Mouse (Mus musculus) left cerebral cortex, postnatal 14 days (tissue): ENCODE measurements around the gene Rap1gap. TPM values are rescaled to one million over a fixed set of nuclear protein-coding genes. Genes with fewer than 3 reads are reported as not detected.
A peak's percentile ranks its signal among the peaks of the same experiment; 100 is the strongest.

Experiments used
- DNase-seq, 2 experiments: peaks; one replicate each; pipeline ENCODE4 v3.0.0; 2021 to 2022; ENCODE audit warnings: low spot score in 2 of 2, mixed read lengths in 1 of 2
- intact Hi-C: fragments of 180-260 bp; cut with DNase I; formaldehyde crosslinking; loops from one replicate; pipeline ENCODE4 v1.15.1; 2025
- total RNA-seq, 2 experiments: library from RNA; stranded (reverse); gene quantifications; 2 replicates each; pipeline ENCODE4 v1.2.3; 2021

Rap1gap gene
- total RNA-seq, 2 experiments from 2014 or later, result 268 to 296 TPM

DNA sequence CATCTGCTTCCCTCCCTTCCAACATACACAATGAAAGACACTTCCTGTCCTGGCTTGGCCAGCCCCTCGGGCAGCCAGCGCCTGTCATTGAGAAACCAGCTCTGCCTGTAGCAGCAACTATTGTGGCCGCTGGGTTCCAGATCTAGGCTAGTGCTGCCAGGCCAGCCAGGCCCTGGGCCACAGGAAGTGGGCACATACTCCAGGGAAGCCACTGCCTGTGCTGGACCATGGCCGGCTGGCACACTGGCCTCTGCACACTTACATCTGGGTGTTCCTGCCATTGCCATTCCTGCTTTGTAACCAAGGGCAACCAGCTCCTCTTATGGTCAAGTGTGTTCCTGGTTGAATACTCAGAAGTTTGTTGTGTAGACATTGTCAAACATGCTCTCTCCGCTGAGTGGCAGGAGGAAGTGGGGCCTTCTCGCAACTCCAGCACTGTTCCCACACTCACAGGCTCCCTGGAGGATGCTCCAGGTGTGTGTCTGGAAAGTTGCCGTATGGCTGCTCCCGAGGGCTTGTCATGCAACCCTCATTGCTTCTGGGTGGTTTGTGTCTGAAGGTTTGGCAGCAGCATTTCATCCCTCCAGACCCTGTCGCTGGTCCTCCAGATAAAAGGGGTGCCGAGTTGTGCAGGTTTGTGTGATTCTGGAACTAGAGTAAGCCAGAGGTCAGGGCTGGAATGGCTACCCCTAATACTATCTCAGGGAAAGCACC lies 4.0 kb upstream of the Rap1gap start:
- no peak for DNase-seq
- intact Hi-C loops, result no loop called here

DNA sequence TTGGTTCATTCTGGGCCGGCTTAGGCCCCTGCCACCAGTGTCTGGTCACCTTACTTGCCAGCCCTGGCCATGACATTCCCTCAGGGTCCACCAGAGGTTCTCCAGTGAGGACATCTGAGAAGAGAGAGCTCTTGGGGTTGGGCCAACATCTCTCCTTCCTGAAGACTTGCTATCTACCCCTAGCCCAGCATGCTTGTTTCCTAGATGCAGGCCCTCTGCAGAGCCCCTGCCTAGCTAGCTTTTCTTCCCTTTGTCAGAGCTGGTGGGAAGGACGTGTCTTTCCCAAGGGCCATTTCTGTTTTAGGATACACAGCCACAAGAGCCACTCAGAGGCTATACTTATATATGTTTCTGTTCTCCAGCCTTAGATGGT lies 3.5 kb upstream of the Rap1gap start:
- no peak for DNase-seq
- intact Hi-C loops, result no loop called here

DNA sequence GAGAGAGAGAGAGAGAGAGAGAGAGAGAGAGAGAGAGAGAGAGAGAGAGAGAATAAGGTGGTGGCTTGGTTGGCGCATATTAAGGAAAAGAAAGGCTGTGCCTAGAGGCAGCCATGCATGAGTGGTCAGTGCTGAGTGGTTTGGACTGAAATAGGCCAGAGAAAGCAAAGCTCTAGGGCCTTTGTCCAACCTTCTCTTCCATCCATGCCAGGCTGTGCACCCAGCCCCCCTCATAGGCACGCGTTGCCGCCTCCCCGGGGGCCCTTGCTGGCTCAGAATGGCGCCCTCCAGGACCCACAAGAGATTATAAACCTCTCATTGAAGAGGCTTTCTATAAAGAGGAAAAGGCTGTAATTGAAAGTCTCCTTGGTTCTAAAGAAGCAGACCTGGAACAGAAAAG lies 3.0 kb upstream of the Rap1gap start:
- DNase-seq, result no peak
- intact Hi-C loops, result no loop called here

DNA sequence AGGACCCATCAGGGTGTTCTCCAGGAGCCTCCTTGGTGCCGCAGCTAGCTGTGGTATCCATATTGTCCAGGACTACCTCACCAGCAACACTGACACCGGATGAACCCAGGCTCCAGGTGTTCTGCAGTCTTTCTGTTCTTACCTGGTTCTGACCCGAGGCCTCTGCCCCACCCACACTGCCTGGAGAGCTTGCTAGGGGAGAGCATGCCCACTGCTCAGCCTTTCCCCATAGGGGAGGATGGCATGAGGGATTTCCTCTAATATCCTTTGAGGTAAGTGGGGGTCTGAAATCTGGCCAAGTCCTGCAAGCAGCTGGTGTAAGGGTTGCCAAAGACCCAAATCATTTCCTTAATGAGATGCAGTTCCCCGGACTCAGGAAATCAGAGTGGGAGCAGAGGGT lies 1.0 kb upstream of the Rap1gap start:
- no peak for DNase-seq
- intact Hi-C loops, result no loop called here

DNA sequence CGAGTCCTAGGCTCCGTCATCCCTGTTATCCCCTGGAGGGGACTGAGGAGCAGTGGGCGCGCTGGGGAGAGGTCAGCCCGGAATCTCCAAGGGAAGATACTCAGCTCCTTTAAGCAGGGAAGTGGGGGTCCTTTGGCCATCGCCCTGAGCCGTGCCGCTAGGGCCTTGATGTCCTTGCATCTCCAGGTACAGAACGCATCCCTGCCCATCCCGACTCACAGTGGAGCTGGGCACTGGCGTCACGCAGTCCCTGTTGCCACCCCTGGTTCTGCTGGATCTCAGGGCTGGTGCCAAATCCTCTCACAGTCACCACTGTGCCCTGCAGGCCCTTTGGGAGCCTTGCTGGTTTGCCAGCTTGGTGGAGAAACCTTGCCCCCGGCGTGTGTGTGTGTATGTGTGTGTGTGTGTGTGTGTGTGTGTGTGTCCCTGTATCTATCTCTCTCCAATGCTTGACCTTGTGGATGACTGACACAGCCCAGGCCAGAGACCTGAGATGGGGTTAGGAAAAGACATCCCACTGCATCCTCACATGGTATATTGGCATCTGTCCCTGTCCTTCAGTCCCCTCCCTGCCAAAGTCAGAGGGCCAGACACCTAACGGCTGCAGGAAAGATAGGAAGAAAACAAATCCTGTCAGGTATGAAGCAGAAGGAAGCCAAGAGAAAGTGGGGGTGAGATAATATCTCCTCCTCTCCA lies 602 bp downstream of the Rap1gap start:
- no peak for DNase-seq
- intact Hi-C loops, result no loop called here

DNA sequence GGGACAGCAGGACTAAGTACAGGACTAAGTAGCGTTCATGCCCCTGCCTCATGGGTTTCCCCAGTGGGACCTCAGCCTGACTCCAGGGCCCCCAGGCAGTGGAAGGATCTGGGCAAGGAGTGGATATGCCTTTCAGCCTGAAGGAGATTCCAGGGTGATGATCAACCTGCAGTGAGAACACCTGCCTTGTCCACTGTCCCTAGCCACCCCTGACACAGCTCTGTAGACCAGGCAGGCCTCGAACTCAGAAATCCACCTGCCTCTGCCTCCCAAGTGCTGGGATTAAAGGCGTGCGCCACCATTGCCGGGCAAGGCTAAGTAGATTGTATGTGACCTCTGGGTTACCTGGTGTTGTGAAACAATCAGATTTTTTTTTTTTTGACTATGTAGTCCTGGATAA lies 1.3 kb downstream of the Rap1gap start:
- intact Hi-C loops, result no loop called here
- no peak for DNase-seq

DNA sequence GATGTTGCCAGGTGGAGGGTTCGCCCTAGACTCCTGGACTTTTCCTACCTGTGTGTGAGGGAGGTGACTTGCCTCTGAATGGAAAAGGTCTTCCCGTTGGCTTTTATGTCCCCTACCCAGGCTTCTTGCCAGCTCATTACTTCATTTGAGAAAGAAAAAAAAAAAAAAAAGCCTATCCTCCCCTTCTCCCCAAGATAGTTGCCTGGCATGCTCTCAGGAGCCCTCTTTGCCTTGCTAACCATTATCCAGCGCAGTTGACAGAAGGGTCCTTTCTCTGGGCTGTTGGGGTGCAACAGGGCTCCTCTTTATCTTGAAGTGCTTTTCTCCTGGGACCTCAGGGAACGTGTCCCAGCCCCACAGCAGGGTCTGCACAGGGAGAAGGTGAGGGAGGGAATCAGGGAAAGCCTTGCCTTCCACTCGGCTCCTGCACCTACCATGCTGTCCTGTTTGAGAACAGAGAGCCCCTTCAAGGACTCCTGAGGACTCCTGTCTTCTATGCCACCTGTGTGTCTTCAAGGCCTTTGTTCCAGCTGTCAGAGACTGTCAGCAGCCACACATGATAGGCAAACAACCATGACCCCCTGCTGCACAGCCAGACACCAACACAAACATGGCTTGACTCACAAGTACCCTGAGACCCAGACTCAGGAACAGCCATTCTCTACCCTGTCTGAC lies 1.9 kb downstream of the Rap1gap start:
- intact Hi-C loops, result no loop called here
- no peak for DNase-seq

DNA sequence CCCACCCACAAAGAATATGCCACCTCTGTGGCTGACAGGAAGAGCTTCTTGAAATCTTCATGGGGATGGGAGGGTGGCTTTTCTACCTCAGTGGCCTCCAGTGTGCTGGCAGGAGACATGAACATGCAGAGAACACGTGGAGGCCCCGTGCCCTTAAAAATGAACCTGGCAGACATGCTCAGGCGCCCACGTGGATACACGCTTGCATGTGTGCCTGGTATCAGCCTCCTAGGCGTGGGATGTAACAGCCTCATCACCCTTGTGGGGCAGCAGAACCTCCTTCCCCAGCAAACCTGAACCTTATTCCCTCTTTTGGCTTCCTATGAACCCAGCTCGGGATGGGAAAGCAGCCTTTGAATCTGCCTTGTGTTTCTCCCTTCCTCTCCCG lies 2.4 kb downstream of the Rap1gap start:
- peak; percentile 51 to 85 for DNase-seq
- intact Hi-C loops, result no loop called here

DNA sequence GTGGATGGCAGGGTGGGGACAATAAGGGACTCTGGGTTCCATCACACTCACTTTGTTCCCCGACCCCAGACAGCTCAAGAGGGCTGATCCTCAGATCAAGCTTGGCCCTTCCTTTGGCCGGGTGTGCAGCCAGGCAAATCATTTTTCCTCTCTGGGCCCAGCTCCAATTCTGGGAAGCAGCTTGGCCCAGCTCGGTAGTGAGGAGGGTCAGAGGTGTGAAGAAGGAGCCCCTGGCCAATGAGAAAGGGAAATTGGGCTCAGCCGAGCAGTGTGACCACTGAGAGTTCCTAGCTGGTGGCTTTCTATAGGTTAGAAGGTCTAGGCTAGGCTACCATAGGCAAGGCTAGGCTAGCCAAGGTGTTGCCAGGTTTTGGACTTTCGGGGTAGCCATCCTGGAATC lies 3.2 kb downstream of the Rap1gap start:
- intact Hi-C loops, result no loop called here
- no peak for DNase-seq

DNA sequence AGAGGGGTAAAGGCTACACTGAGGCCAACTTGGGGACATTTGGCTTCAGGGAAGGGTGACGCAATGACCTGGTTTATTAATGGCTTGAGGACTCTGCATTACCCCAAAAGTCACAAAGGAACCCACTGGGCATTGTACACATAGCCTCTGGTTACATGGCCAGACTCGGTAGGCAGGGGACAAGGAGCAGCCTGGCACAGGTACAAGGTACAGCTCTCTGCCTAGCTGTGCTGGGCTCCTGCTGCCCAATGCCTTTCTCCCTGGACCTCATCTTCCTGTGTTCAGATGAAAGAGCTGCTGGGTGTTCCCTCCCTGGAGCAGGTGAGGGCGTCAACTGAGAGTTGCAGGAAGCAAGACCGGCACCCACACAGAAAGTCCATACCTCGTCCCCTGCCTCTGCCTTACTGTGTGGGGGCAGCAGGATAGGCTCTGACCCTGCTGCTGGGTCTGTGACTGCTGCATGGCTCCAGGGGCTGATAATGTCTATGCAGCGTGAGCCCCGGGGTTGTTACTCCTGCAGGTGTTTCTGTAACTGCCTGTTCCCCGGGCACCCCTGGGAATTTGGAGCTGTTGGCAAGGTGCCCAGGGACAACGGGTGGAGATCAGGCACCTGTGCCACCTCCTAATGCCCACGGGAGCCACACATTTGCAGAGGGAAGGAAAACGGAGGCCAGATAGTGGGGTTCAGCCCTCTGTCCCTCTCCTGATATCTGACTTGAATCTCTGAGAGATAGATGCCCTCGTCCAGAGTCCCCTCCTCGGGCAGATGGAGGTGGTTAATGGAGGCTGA lies 7.4 kb downstream of the Rap1gap start:
- intact Hi-C loops, result no loop called here
- DNase-seq, result no peak

DNA sequence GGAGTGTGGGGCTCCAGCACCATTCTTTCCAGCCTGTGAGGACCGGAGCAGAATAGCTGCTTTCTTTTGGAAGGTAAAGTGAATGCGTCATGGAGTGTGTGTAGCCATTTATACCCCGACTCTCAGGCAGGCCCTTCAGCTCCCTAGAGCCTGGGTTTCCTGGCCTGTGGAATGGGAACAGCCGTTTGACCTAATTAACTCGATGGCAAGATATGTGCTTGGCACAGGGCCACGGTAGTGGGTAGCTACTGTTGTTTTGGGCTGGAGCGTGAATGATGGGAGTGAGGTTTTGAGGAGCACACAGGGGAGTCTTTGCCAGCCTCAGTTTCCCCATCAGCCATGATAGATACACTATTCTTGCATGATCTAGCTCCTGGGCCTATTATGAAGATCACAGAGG lies 11.0 kb downstream of the Rap1gap start:
- intact Hi-C loops, result loop anchor here (5.0 kb wide), 1 partner anchor 162 kb away; no protein-coding TSS in a partner anchor
- DNase-seq, result peak in 1 of 2 experiments; percentile 44

DNA sequence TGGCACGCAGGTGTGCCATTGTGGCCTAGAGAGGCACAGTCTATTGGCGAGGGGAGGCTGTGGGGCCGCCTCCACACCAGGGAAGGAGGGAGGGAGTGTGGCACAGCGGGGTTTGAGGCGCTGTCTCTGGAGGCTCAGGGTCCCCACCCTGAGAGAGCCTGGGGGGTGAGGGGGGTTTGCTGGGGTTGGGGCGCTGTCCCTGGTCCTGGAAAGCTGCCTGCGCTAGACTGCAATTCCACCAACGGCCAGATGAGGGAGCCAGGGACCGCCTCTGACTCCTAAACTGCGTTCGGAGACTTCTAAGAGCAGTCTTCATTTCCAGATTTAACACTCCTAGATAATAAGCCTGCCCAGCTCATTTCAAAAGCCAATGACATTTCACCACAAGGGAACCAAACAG lies 11.5 kb downstream of the Rap1gap start:
- peak; percentile 88 to 90 for DNase-seq
- intact Hi-C loops, result loop anchor here (2.0 to 5.0 kb wide), 2 partner anchors 47 to 161 kb away; no protein-coding TSS in a partner anchor

DNA sequence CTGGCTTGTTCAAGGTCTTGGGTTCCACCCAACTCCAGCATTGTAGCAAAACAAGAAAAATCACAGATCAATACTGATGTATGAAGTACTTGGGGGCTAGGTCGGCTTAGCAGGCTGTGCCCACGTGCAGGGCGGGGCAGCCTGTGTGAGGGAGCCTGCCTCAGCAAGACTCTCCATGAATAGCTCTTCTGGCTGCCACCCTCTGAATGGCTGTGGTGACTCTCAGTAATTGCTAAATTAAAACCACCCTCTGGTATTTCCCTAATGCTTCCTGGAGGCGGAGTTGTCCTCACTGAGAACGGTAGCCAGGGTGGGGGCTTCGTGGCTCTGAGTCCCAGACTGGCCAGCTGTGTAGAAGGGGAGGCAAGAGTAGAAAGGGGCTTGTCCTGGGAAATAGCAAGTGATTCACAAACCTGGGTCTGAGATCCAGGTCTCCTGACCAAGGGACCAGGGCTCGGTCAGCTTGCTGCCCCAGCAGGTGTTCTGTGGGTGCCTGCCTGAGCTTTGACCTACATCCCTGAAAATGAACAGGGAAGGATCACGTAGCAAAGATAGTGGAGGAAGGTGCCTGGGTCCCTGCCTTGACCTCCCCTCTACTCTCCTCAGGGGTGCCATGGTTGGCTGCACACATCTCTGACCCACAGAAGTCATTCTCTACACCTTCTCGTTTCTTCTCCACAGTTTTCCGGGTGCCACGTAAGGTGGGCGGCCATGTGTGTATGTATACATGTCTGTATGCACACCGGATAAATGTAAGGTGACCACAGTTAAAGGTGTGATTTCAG lies 12.4 kb downstream of the Rap1gap start:
- intact Hi-C loops, result loop anchor here (2.0 to 5.0 kb wide), 2 partner anchors 46 to 160 kb away; no protein-coding TSS in a partner anchor
- peak; percentile 54 to 69 for DNase-seq

DNA sequence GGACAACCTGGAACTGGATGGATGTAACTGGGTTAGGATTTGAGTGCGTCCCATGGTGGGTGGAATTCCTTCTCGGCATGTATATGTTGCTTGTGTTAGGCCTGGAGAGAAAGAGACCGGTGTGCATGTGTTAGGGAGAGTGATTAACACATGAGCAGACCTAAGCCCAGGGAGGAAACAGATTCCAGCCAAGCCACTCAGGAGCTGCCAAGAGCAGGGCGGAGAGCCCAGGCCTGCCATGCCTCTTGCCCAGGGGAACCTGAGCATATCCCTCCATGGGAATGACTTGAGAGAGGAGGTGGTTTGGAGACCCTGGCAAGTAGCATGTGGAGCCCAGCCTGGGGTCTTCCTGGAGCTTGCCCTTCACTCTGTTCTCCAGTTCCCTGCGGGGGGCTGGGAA lies 13.4 kb downstream of the Rap1gap start:
- no peak for DNase-seq
- intact Hi-C loops, result loop anchor here (2.0 to 5.0 kb wide), 2 partner anchors 45 to 159 kb away; no protein-coding TSS in a partner anchor

DNA sequence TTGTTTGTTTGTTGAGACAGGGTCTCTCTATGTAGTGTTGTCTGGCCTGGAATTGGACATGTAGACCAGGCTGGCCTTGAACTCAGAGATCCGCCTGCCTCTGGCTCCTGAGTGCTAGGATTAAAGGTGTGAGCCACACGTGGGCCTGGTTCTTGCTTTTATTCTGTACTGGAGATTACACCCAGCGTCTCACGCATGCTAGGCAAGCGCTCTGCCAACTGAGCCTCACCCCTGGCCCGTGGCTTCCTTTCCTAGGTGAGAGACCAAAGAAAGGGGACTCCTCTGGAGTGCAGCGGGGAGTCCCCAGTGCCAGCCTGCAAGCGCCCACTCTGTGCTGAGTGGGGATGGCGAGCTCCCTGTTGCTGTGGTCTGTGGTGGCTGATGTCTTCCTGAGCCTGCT lies 14.0 kb downstream of the Rap1gap start:
- DNase-seq, result no peak
- intact Hi-C loops, result loop anchor here (5.0 kb wide), 1 partner anchor 159 kb away; no protein-coding TSS in a partner anchor

DNA sequence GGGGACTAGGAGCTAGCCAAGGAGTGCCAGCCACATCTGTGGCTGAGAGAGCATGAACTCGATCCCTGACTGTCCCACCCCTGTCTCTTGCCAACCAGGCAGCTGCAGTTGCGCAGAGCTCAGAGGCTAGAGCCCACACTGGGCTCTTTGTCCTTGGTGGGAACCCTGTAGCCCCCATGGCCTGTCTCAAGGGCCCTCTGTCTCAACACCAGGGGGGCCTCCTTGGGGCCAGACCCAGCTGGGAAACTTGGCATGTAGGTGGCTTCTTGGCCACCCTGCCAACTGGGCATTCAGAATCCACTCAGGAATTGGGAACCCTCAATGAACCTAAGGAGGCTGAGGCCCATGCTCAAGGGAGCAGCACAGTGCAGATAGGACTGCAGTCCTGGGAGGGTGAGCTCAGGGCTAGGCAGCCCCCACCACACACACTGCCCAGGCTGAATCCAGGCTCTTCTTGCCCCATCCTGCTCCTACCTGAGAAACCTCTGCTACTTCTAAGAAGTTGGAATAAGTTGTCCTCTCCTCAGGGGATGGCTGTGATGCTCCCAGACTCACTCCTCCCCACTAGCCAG lies 15.5 kb downstream of the Rap1gap start:
- intact Hi-C loops, result loop anchor here (5.0 kb wide), 1 partner anchor 157 kb away; no protein-coding TSS in a partner anchor
- peak; percentile 60 to 61 for DNase-seq

DNA sequence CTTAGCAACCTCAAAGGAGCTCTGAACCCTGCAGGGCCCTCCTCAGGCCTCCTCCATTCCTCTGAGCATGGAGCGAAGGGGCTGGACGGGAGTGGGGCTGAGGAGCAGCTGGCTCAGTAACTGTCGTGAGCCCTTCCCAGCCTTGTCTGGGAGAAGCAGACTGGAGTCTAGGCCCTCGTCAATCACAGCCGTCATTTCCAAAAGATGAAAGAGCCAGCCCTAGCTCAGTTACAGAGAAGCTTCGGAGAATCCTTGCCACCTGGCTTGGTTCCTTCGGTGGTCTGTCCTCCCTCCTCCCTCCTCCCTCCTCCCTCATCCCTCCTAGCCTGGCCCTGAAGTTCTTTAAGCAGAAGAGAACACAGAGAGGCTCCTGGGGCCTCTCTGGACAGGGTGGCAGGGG lies 16.2 kb downstream of the Rap1gap start:
- intact Hi-C loops, result no loop called here
- no peak for DNase-seq

DNA sequence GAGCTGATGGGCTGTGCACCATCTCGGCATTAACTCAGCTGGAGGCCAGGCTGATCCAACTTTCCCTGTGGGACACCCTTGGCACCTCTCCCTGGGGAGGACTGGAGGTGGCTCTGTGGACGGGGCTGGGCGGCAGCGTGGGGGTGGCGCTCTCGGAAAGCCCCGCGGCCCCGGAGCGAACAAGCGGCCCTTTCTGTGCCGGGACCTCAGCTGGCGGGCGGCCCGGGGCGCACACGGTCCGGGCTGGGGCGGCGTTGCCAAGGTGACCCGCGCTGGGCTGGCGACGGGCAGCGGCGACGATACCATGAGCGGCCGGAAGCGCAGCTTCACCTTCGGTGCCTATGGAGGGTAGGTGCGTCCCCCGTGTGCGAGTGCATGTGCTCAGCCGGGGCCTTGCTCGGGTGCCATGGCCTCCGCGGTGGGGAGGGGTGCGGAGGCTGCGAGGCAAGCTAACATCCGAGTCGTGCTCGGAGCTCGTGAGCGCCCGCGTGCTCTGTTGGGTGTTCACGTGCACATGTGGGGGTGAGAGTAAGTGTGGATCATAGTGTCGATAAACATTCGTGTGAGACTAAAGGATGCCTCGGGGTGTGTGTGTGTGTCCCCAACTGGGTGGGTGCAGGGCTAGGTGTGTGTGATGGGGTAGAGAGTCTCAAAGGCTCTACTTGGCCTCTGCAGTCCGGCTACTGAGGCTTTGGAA lies 17.0 kb downstream of the Rap1gap start:
- intact Hi-C loops, result no loop called here
- peak; percentile 74 to 79 for DNase-seq
